Mouse (Mus musculus) liver, postnatal 0 days (tissue): ENCODE measurements around the gene Gm42688.

Experiments
- CTCF ChIP-seq: sonication (generic); IDR thresholded peaks from 2 replicates; pipeline ENCODE4 v1.5.1; 2016; ENCODE audit warnings: antibody characterized with exemption, low read depth
- EP300 ChIP-seq: IDR thresholded peaks from 2 replicates; pipeline ENCODE4 v1.6.1; 2016; ENCODE audit warnings: antibody characterized with exemption, low read depth, mild to moderate bottlenecking

GRCm38 (mm10) chr6:83127419-83127818, 26.0 kb downstream of the Gm42688 start:
- TF ChIP-seq CTCF (peak; percentile 58), EP300 (no peak)
